Mouse (Mus musculus) forebrain, embryonic 14.5 days (tissue): ENCODE data around the gene Catsper2. TPM values are rescaled to one million over a fixed set of nuclear protein-coding genes. Genes with fewer than 3 reads are reported as not detected.

Experiments
- ATAC-seq: fragments of 200-750 bp; cut with Nextera tagmentation; 2 replicates; pipeline ENCODE4 v1.8.0; 2017; ENCODE audit warnings: mild to moderate bottlenecking, moderate library complexity
- DNase-seq: peaks from one replicate; pipeline ENCODE4 v3.0.0-alpha.2; 2015; ENCODE audit warnings: low spot score
- H3K27ac ChIP-seq: fragments of 300-500 bp; sonication (generic); 2 replicates; pipeline ENCODE4 v1.5.1; 2014; ENCODE audit warnings: low read depth, mild to moderate bottlenecking, control low read depth, low read length, moderate library complexity
- H3K27me3 ChIP-seq: fragments of 300-500 bp; sonication (generic); replicated peaks from 2 replicates; pipeline ENCODE4 v1.6.1; 2014; ENCODE audit warnings: low read length, control low read depth, mixed read lengths; ENCODE audit not compliant: control insufficient read depth, insufficient read depth
- H3K36me3 ChIP-seq: fragments of 300-500 bp; sonication (generic); 2 replicates; pipeline ENCODE4 v1.6.1; 2014; ENCODE audit warnings: low read length, control low read depth; ENCODE audit not compliant: control insufficient read depth, insufficient read depth
- H3K4me1 ChIP-seq: fragments of 300-500 bp; sonication (generic); 2 replicates; pipeline ENCODE4 v1.6.1; 2014; ENCODE audit warnings: antibody characterized with exemption, low read length, control low read depth; ENCODE audit not compliant: control insufficient read depth, insufficient read depth
- H3K4me2 ChIP-seq: fragments of 300-500 bp; sonication (generic); 2 replicates; pipeline ENCODE4 v1.6.1; 2014; ENCODE audit warnings: mild to moderate bottlenecking, control low read depth, low read length
- H3K4me3 ChIP-seq: fragments of 300-500 bp; sonication (generic); 2 replicates; pipeline ENCODE4 v1.5.1; 2014; ENCODE audit warnings: low read depth, low read length, control low read depth
- H3K9ac ChIP-seq: fragments of 300-500 bp; sonication (generic); 2 replicates; pipeline ENCODE4 v1.6.1; 2014; ENCODE audit warnings: mild to moderate bottlenecking, low read length, control low read depth, moderate library complexity
- H3K9me3 ChIP-seq: fragments of 300-500 bp; sonication (generic); replicated peaks from 2 replicates; pipeline ENCODE4 v1.6.1; 2016; ENCODE audit warnings: low read length, control low read depth, mixed read lengths; ENCODE audit not compliant: control insufficient read depth
- WGBS: fragments of 180-500 bp; shearing (Covaris S2); extraction: QIAGEN DNeasy Blood & Tissue Kit; methylation state at CpG from one replicate; pipeline ENCODE4 v1.1.7; 2014; 5-methylcytosine and 5-hydroxymethylcytosine counted together
- polyA plus RNA-seq: library from polyadenylated mRNA; unstranded; fragments of >200 nt; fragmentation: Nextera tagmentation; extraction: Ambion mirVana; gene quantifications from 2 replicates; pipeline ENCODE4 v1.2.1, GENCODE M21; 2014

Gene Catsper2
- polyA plus RNA-seq, 1 experiment from 2014 or later = 2.0 TPM

DNA sequence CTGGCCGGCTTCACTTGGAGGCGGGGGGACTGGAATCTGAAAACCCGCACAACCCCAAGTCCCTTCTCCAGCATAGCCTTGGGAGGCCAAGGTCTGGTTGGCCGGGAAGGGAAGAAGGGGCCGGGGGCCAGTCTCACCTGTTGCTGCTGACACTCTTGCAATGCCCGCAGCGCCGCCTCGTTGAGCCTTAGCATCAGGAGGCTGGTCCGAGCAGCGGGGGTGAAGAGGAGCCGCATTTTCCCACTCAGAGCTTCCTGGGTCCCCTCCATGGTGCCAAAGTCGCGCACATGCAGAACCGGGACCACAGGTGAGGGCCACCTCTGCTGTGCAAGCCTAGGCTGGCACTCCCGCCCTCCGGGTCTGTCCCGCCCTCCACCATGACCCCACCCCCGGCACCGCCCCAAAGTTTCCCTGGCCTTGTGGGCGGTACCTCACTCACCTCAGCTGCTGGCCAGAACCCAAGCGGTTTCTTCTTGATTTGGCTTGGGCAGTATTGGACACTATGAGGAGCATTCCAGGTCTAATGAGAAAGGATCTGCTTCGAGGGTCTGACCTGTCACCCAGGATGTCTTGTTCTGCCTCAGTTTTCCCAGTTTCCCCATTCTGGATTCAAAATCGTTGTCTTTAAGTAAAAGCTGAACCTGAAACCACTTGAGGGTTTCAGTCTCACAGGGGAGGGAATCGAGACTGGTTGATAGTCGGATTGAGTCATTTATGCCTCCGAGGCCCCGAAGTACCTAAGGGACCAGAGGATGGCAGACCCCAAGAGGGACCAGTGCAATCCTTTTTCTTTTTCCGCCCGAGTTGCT lies 28.9 kb upstream of the Catsper2 start:
- peak overlapping the region; percentile 43 for H3K9ac ChIP-seq
- H3K4me1 ChIP-seq = peaks cover 12% of the 10 kb centered on the region
- H3K36me3 ChIP-seq = peaks cover 26% of the 10 kb centered on the region
- WGBS = 1% methylated on average over 30 of the region's 30 CpGs
- H3K27me3 ChIP-seq = peaks cover 13% of the 10 kb centered on the region; the same call in 1 of the 2 replicates
- H3K9me3 ChIP-seq = no peaks in the 10 kb centered on the region
- H3K4me2 ChIP-seq = peak overlapping the region; percentile 61
- no peak overlapping the region for H3K27ac ChIP-seq
- peak overlapping the region; percentile 28 for H3K4me3 ChIP-seq
- DNase-seq = peak; percentile 23
- ATAC-seq = no peak

GRCm38 (mm10) chr2:121441800-121442199 lies 28.2 kb upstream of the Catsper2 start:
- H3K4me3 ChIP-seq = peak overlapping the region; percentile 28
- 13% methylated on average over 11 of the region's 11 CpGs for WGBS
- ATAC-seq = no peak

GRCm38 (mm10) chr2:121440834-121441605 lies 27.4 kb upstream of the Catsper2 start:
- DNase-seq (no peak), ATAC-seq (no peak)
- whole genome bisulfite sequencing = 55% methylated on average over 5 of the region's 5 CpGs
- H3K4me2 ChIP-seq = no peak overlapping the region
- H3K9ac ChIP-seq = no peak overlapping the region
- peaks cover 12% of the 10 kb centered on the region for H3K4me1 ChIP-seq
- peaks cover 13% of the 10 kb centered on the region; the same call in 1 of the 2 replicates for H3K27me3 ChIP-seq
- no peaks in the 10 kb centered on the region for H3K9me3 ChIP-seq
- peaks cover 38% of the 10 kb centered on the region for H3K36me3 ChIP-seq
- H3K4me3 ChIP-seq = no peak overlapping the region
- H3K27ac ChIP-seq = no peak overlapping the region

More at GRCm38 (mm10) chr2:121441800-121442199, 28.2 kb upstream of the Catsper2 start:
- Histone ChIP-seq H3K4me2 (peak overlapping the region; percentile 61), H3K27me3 (peaks cover 13% of the 10 kb centered on the region; the same call in 1 of the 2 replicates), H3K9ac (peak overlapping the region; percentile 43), H3K36me3 (peaks cover 33% of the 10 kb centered on the region), H3K27ac (no peak overlapping the region), H3K4me1 (peaks cover 12% of the 10 kb centered on the region), H3K9me3 (no peaks in the 10 kb centered on the region)
- no peak for DNase-seq

DNA sequence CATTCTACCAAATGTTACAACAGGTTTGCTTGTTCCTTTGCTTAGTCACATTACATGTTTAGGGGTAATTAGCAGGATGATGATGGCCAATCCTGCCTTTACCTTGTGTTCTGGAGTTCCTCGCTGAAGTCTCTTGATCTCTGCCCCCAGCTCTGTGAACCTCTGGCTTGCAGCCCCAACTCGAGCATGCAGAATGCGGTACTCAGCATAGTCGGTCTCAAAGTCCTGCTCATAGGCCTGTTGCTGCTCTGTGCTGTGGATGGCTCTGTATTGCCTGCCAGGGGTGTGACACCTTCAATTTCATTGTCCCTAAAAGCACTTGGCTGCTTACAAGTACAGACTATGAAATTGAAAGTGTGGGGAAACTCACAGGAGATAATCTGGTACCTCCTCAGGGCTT lies 26.2 kb upstream of the Catsper2 start:
- peaks cover 51% of the 10 kb centered on the region for H3K36me3 ChIP-seq
- H3K27ac ChIP-seq = no peak overlapping the region
- ATAC-seq (no peak), DNase-seq (no peak)
- peaks cover 13% of the 10 kb centered on the region; the same call in 1 of the 2 replicates for H3K27me3 ChIP-seq
- H3K4me2 ChIP-seq = no peak overlapping the region
- H3K4me3 ChIP-seq = no peak overlapping the region
- no peak overlapping the region for H3K9ac ChIP-seq
- H3K9me3 ChIP-seq = no peaks in the 10 kb centered on the region
- peaks cover 12% of the 10 kb centered on the region for H3K4me1 ChIP-seq
- whole genome bisulfite sequencing = 75% methylated on average over 4 of the region's 4 CpGs

DNA sequence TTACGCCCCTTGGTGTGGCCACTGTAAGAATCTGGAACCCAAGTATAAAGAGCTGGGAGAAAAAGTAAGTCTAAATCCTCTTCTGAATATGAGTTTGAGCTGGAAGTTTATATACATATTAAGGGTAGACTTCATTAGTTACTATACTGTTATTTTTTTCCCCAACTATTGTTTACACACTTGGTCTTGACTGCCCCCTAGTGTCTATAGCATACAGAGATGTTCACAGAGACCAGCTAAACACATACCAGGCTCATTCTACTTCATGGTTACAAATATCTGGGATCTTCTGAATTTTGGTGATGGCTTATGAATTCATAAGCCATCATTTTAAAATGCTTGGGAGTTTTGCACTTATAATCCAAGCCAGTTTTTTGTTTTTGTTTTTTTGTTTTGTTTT lies 21.3 kb upstream of the Catsper2 start:
- no peak for ATAC-seq
- Histone ChIP-seq H3K27ac (no peak overlapping the region), H3K9ac (no peak overlapping the region), H3K4me2 (no peak overlapping the region), H3K36me3 (peaks cover 96% of the 10 kb centered on the region), H3K9me3 (no peaks in the 10 kb centered on the region), H3K4me1 (no peaks in the 10 kb centered on the region), H3K4me3 (no peak overlapping the region), H3K27me3 (no peaks in the 10 kb centered on the region)
- peak; percentile 61 for DNase-seq
- 100% methylated on average over 1 of the region's 1 CpGs for WGBS

DNA sequence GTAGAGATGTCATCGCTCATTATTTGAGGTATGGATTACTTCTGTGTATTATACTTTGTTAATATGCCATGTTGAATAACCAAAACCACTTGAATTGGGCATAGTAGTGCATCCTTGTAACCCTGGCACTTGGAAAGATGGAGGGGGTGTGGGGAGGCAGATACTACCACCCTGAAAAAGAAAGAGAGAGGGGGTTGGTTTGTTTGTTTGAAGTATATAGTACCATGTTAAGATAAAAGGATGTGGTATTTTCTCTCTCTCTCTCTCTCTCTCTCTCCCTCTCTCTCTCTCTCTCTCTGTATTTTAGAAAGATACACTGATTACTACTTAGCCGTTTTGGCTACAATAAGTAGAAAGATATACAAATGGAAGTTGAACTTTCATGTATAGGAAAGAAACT lies 12.3 kb upstream of the Catsper2 start:
- Histone ChIP-seq H3K4me3 (no peak overlapping the region), H3K9ac (no peak overlapping the region), H3K36me3 (peaks cover 80% of the 10 kb centered on the region), H3K4me1 (no peaks in the 10 kb centered on the region), H3K9me3 (no peaks in the 10 kb centered on the region), H3K27ac (no peak overlapping the region), H3K4me2 (no peak overlapping the region), H3K27me3 (no peaks in the 10 kb centered on the region)
- ATAC-seq (no peak), DNase-seq (no peak)
- 89% methylated on average over 2 of the region's 2 CpGs for WGBS

DNA sequence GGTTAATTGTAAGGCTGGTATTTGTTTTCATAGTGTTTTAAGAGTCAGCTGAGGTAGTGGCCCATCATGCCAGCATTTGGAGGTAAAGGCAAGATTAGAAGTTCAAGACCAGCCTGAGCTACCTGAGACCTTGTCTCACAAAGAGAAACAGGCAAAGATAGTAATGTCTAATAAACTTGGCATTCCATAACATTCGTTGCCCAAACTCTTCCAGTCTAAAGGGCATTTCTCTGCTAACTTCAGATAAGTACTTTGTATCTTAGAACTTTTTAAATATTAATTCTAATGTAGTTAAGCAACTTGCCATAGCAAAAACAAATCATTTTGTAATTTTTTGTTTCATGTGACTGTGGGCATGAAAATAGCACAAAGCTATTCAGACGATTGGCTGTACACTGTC lies 9.6 kb upstream of the Catsper2 start:
- DNase-seq = no peak
- Histone ChIP-seq H3K27me3 (no peaks in the 10 kb centered on the region), H3K9ac (no peak overlapping the region), H3K4me2 (no peak overlapping the region), H3K27ac (no peak overlapping the region), H3K9me3 (no peaks in the 10 kb centered on the region), H3K36me3 (peaks cover 65% of the 10 kb centered on the region), H3K4me3 (no peak overlapping the region), H3K4me1 (no peaks in the 10 kb centered on the region)
- 91% methylated on average over 2 of the region's 2 CpGs for WGBS
- no peak for ATAC-seq

- Histone ChIP-seq H3K9ac (no peak overlapping the region), H3K36me3 (peaks cover 35% of the 10 kb centered on the region), H3K27ac (no peak overlapping the region), H3K4me2 (no peak overlapping the region), H3K27me3 (no peaks in the 10 kb centered on the region), H3K4me1 (peaks cover 12% of the 10 kb centered on the region), H3K9me3 (no peaks in the 10 kb centered on the region), H3K4me3 (no peak overlapping the region)
- no peak for DNase-seq
- WGBS = 97% methylated on average over 3 of the region's 3 CpGs
- no peak for ATAC-seq
These were observed 4.9 kb upstream of the Catsper2 start for GRCm38 (mm10) chr2:121418476-121418875.
